Mouse (Mus musculus) olfactory bulb, adult 2 months (tissue): ENCODE results near the gene Abca1. TPM values are rescaled to one million over a fixed set of nuclear protein-coding genes. Genes with fewer than 3 reads are reported as not detected.
A peak's percentile ranks its signal among the peaks of the same experiment; 100 is the strongest.

Experiments used
- H3K27ac ChIP-seq: fragments of 200-500 bp; 2 replicates; pipeline ENCODE4 v1.5.1; 2012; ENCODE audit warnings: low read depth, low read length; ENCODE audit not compliant: insufficient read depth
- H3K4me1 ChIP-seq: fragments of 200-500 bp; 2 replicates; pipeline ENCODE4 v1.6.1; 2012; ENCODE audit warnings: low read length; ENCODE audit not compliant: control insufficient read depth, insufficient read depth
- H3K4me3 ChIP-seq: fragments of 200-500 bp; 2 replicates; pipeline ENCODE4 v1.5.1; 2012; ENCODE audit warnings: mild to moderate bottlenecking, low read depth, low read length, moderate library complexity; ENCODE audit not compliant: insufficient read depth
- CTCF ChIP-seq: fragments of 200-500 bp; IDR thresholded peaks from 2 replicates; pipeline ENCODE4 v1.5.1; 2012; ENCODE audit warnings: low read depth, mild to moderate bottlenecking, low read length, moderate library complexity; ENCODE audit not compliant: insufficient read depth
- POLR2A ChIP-seq: fragments of 200-500 bp; IDR thresholded peaks from 2 replicates; pipeline ENCODE4 v1.6.1; 2012; ENCODE audit warnings: mild to moderate bottlenecking, low read depth, low read length, moderate library complexity; ENCODE audit not compliant: insufficient read depth
- WGBS: fragments of 180-500 bp; shearing (Covaris S2); methylation state at CpG from one replicate; pipeline ENCODE4 v1.1.7; 2018; 5-methylcytosine and 5-hydroxymethylcytosine counted together
- polyA plus RNA-seq: library from polyadenylated mRNA; stranded (reverse); fragments of >200 nt; gene quantifications from 2 replicates; pipeline ENCODE4 v1.2.4, GENCODE M21; 2012; ENCODE audit warnings: low replicate concordance; ENCODE audit not compliant: missing spikeins, insufficient read depth, insufficient read length

The Abca1 gene
- 44.5 and 149 TPM in 2 replicates for polyA plus RNA-seq

DNA sequence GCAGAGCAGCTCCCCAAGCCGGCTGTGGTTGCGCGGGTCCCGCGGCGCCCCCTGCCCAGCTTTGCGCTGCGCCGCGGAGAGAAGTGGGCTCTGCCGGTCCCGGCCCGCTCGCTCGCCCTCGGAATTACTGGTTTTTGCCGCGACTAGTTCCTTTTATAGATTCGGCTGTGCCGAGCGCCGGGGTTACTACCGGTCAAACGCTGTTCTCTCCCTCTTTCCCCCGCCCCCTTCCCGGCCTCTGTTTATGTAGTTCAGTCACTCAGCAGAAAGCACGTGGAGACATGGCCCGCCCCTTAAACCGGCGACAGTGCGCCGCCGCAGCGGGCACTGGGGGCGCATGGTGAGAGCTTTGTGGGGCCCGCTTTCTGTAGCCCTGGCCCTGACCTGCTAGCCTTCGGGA lies at the start of gene Abca1:
Abca1 (minus strand) TSS at position 129 of the 400 bp plus-strand sequence.
- peaks cover 9% of the 10 kb centered on the region for H3K4me1 ChIP-seq
- peak within 1 kb of the TSS; percentile 78 for H3K4me3 ChIP-seq
- H3K27ac ChIP-seq = peak within 1 kb of the TSS; percentile 81
- TF ChIP-seq POLR2A (peak; percentile 88), CTCF (no peak)
- under 1% methylated on average over 37 of the region's 37 CpGs for WGBS

DNA sequence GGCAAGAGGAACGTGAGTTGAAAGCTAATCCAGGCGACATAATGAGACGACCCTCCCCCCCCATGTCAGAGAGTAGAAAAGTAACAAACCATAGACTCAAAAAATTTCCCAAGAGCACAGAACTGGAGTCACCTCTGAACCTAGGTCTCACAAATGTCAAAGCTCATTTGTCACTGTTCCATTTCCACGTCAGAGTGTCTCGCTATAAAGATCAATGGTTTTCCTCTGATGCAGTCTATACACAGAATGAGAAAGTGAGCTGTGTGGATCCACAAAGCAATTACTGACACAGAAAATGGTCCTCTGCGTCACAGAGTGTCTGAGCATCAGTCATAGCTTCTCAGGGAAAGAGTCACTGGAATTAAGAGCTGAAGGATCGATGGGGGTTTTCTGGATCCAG lies 44.8 kb upstream of the Abca1 start:
- no peak overlapping the region for H3K4me3 ChIP-seq
- WGBS = 90% methylated on average over 7 of the region's 7 CpGs
- no peak for TF ChIP-seq POLR2A
- no peak for TF ChIP-seq CTCF
- H3K27ac ChIP-seq = no peak overlapping the region
- peaks cover 9% of the 10 kb centered on the region for H3K4me1 ChIP-seq

DNA sequence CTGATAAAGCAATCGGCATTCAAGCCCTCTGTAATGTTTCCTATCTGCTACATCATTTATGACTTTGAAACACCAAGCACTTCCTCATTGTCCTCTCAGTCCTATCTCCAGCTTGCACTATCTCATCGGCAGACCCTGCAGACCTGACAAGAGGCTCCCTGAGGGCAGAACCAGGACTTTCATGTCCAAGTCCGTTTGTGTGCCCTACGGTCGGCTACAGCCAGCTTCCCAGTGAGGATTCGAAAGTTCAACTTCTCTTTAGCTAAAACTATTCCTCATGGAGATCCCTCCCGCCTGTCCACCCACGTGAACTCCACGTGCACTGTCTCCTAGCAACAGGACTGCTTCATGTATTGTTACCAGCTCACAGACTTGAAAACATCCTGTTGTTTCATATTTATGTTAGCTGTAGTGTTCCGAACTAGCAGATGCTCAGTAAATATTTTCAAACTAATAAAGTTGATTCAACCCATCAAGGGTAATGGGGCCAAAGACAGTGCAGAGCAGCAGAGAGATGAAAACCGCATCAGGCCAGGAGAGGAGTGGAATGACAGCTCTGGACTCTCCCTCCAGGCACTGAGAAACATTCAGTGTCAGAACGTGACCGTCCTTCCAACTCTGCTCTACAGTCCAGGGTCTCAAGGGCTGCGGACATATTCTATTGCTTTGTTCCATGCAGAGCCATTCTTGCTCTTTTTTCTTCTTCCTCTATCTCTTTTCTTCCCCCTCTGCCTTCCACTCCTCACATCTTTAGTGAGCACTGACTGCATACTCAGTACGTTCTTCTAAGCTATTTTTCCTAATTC lies 44.1 kb upstream of the Abca1 start:
- Histone ChIP-seq H3K4me1 (peaks cover 9% of the 10 kb centered on the region), H3K4me3 (no peak overlapping the region), H3K27ac (no peak overlapping the region)
- no peak for TF ChIP-seq CTCF
- no peak for TF ChIP-seq POLR2A
- 52% methylated on average over 15 of the region's 15 CpGs for WGBS

DNA sequence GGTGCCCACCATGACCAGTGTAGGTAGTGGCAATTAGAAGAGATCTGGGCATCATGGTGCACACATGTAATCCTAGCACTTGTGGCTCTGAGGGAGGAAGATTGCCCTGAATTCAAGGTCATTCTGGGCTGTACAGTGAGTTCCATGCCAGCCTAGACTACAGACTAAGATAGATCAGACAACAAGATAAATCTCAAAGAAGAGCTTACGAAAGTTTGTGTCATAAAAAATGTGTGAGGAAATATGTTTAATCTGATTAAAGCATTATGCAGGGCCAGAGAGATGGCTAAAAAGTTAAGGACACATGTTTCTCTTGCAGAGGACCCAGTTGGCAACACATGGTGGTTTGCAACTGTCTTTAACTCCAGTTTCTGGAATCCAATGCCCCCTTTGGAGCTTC lies 40.6 kb upstream of the Abca1 start:
- peaks cover 11% of the 10 kb centered on the region for H3K4me1 ChIP-seq
- WGBS = 98% methylated on average over 1 of the region's 1 CpGs
- H3K4me3 ChIP-seq = no peak overlapping the region
- no peak for TF ChIP-seq POLR2A
- no peak for TF ChIP-seq CTCF
- no peak overlapping the region for H3K27ac ChIP-seq

DNA sequence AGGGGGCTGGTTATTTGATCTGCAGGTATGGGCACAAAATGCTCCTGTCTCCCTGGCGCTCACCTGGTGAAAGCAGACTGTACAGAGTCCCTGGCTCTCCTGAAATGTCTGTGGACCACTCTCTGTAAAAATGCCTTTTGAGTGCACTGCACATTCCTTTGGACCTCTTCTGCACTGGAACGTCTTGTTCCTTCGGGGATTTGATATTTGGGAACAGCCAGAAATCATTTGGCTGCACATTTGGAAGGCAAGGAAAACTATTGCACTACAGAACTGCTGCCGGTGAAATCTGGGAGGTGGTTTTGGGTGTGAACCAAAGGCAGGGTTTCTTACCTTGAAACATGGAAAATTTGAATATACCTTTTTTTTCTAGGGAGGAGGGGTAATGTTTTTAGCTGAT lies 38.1 kb upstream of the Abca1 start:
- TF ChIP-seq CTCF (no peak), POLR2A (no peak)
- Histone ChIP-seq H3K4me3 (no peak overlapping the region), H3K4me1 (peaks cover 3% of the 10 kb centered on the region; the same call in 1 of the 2 replicates), H3K27ac (no peak overlapping the region)
- 75% methylated on average over 4 of the region's 4 CpGs for WGBS

DNA sequence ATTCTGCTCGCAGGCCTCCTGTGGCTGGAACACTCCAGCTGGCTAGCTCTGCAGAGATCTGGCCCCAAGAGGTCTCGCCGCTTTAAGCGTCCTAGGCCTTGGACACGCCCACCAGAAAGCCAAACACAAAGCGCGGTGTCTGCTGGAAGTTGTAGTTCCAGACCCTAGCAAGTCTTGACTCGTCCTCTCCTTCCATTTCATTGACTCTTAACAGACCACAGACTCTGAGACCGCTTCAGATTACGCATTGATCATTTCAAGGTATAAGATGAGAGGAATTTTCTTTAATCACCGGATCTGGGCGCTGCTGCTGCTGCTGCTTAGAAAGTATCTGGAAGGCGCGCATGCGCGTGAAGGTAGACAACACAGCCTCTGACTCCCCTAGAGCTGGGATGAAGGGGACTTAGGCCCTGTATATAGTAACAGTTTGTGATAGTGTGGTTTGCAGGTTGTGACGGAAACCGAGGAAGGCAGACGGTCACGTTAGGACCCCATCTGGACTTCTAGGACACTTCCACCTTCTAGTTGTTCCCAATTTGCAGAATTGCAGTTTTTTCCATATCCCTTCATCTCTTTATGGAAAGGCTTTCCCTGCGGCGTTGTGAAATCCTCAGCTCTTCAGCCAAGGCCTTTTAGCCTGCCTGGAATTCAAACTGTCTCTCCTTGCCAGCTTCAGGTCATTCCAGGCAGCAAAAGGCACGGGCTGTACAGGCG lies 36.5 kb upstream of the Abca1 start:
- Histone ChIP-seq H3K27ac (peak overlapping the region; percentile 76), H3K4me3 (peak overlapping the region; percentile 38), H3K4me1 (0 out of 2 replicates have a peak, but pooled peaks cover 2% of the 10 kb centered on the region)
- WGBS = 3% methylated on average over 24 of the region's 24 CpGs
- no peak for TF ChIP-seq CTCF
- no peak for TF ChIP-seq POLR2A

DNA sequence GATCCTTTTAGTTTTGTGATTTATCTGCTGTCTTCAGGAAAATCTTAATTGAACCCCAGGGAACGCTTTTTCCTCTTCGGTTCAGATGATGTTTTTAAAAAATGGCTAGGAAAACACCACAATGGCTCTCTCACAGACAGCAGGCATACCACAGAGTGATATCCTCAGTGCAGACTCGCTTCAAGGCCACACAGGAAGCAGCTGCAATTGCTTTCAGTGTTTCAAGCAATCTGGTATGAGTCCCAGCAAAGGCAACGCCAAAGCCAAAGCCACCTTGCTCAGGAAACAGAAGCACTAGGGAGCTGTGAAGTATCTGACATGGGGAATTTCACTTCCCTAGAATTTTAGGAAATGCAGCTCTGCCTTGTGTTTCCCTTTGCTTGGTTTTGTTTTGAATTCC lies 27.4 kb upstream of the Abca1 start:
- Histone ChIP-seq H3K4me1 (peaks cover 5% of the 10 kb centered on the region; the same call in 1 of the 2 replicates), H3K27ac (no peak overlapping the region), H3K4me3 (no peak overlapping the region)
- WGBS = 76% methylated on average over 4 of the region's 4 CpGs
- TF ChIP-seq POLR2A = no peak
- no peak for TF ChIP-seq CTCF

DNA sequence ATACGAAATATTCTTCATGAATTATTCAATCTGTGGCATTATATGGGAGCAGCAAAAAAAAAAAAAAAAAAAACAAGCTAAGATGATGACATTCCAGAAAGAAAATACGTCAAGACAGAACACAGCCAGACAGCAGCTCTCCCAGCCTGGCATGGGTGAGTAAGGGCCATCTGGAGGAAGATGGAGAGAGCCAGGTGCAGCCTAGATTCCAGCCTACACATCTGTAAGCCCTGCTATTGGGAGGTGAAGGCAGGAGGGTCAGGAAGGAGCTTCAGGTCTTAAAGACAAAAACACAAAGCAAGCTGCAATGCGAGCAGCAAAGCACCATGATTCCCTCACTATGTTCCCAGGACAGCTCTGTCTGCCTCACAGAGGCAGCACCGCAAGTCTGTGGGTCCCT lies 26.9 kb upstream of the Abca1 start:
- H3K4me3 ChIP-seq = no peak overlapping the region
- no peak for TF ChIP-seq POLR2A
- TF ChIP-seq CTCF = no peak
- H3K27ac ChIP-seq = no peak overlapping the region
- 85% methylated on average over 4 of the region's 4 CpGs for WGBS
- H3K4me1 ChIP-seq = peaks cover 5% of the 10 kb centered on the region; the same call in 1 of the 2 replicates

DNA sequence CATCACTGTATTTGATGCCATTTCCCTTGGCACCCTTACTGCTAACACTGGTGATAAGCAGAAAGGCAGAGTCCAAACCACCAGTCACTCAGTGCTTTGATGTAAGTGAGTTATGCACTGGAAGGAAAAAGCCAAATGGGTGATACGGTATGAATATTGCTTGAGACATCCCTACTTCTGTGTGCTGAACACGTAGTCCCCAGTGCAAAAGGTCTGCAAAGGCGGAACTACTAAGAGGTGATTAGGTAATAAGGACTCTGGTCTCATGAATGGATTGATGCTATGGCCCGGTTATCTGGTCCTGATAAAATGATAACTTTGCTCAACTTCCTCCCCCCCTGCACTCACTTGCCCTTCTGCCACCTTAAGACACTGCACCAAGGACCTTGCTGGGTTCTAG lies 26.4 kb upstream of the Abca1 start:
- peaks cover 5% of the 10 kb centered on the region; the same call in 1 of the 2 replicates for H3K4me1 ChIP-seq
- WGBS = 93% methylated on average over 4 of the region's 4 CpGs
- TF ChIP-seq POLR2A = no peak
- no peak for TF ChIP-seq CTCF
- H3K4me3 ChIP-seq = no peak overlapping the region
- no peak overlapping the region for H3K27ac ChIP-seq
